Mouse (Mus musculus): ENCODE data around the gene Bag3.

GRCm38 (mm10) chr7:128579381-128579780 is 56.0 kb downstream of the Bag3 start:
- TF ChIP-seq POLR2A (IDR thresholded peaks at IDR 0.05; ENCODE audit: extremely low read depth, insufficient read depth, low read length) = no peak
- TF ChIP-seq CTCF (IDR thresholded peaks at IDR 0.05; ENCODE audit: extremely low read depth, insufficient read depth, low read length) = no peak
